Mouse (Mus musculus): ENCODE results near the gene Pigk. TPM values are rescaled to one million over a fixed set of nuclear protein-coding genes. Genes with fewer than 3 reads are reported as not detected.

Gene Pigk
- polyA plus RNA-seq, 1 experiment from 2014 or later = 36.3 TPM

GRCm38 (mm10) chr3:152896111-152896510, 182.2 kb downstream of the Pigk start:
- WGBS = 79% methylated on average over 3 of the region's 3 CpGs
- Histone ChIP-seq H3K4me2 (ENCODE audit: low read depth, low read length, severe bottlenecking) (no peak overlapping the region), H3K4me3 (ENCODE audit: low read depth, low read length) (no peak overlapping the region), H3K9ac (ENCODE audit: low read length) (no peak overlapping the region), H3K27ac (ENCODE audit: low read depth, low read length) (no peak overlapping the region), H3K9me3 (ENCODE audit: control insufficient read depth, low read length) (no peaks in the 10 kb centered on the region), H3K36me3 (ENCODE audit: control insufficient read depth, insufficient read depth, low read length) (no peaks in the 10 kb centered on the region), H3K4me1 (replicated peaks; ENCODE audit: control insufficient read depth, insufficient read depth, low read length) (no peaks in the 10 kb centered on the region), H3K27me3 (ENCODE audit: control insufficient read depth, insufficient read depth, low read length) (no peaks in the 10 kb centered on the region)
- no peak for DNase-seq (ENCODE audit: low spot score)
- ATAC-seq (replicated peaks; ENCODE audit: low FRiP score) = no peak

GRCm38 (mm10) chr3:152897196-152897595, 183.3 kb downstream of the Pigk start:
- 86% methylated on average over 5 of the region's 5 CpGs for WGBS
- no peaks in the 10 kb centered on the region for H3K4me1 ChIP-seq (replicated peaks; ENCODE audit: control insufficient read depth, insufficient read depth, low read length)
- H3K9me3 ChIP-seq (ENCODE audit: control insufficient read depth, low read length) = no peaks in the 10 kb centered on the region
- H3K27me3 ChIP-seq (ENCODE audit: control insufficient read depth, insufficient read depth, low read length) = no peaks in the 10 kb centered on the region
- H3K4me3 ChIP-seq (ENCODE audit: low read depth, low read length) = no peak overlapping the region
- no peak overlapping the region for H3K9ac ChIP-seq (ENCODE audit: low read length)
- no peaks in the 10 kb centered on the region for H3K36me3 ChIP-seq (ENCODE audit: control insufficient read depth, insufficient read depth, low read length)
- no peak for DNase-seq (ENCODE audit: low spot score)
- no peak overlapping the region for H3K27ac ChIP-seq (ENCODE audit: low read depth, low read length)
- no peak overlapping the region for H3K4me2 ChIP-seq (ENCODE audit: low read depth, low read length, severe bottlenecking)
- ATAC-seq (replicated peaks; ENCODE audit: low FRiP score) = no peak

- Histone ChIP-seq H3K9me3 (ENCODE audit: control insufficient read depth, low read length) (no peaks in the 10 kb centered on the region), H3K4me3 (ENCODE audit: low read depth, low read length) (no peak overlapping the region), H3K4me1 (replicated peaks; ENCODE audit: control insufficient read depth, insufficient read depth, low read length) (no peaks in the 10 kb centered on the region), H3K36me3 (ENCODE audit: control insufficient read depth, insufficient read depth, low read length) (no peaks in the 10 kb centered on the region), H3K27ac (ENCODE audit: low read depth, low read length) (no peak overlapping the region), H3K4me2 (ENCODE audit: low read depth, low read length, severe bottlenecking) (no peak overlapping the region), H3K27me3 (ENCODE audit: control insufficient read depth, insufficient read depth, low read length) (no peaks in the 10 kb centered on the region), H3K9ac (ENCODE audit: low read length) (no peak overlapping the region)
- DNase-seq (ENCODE audit: low spot score) (no peak), ATAC-seq (replicated peaks; ENCODE audit: low FRiP score) (no peak)
- WGBS = 94% methylated on average over 9 of the region's 9 CpGs
Measured at GRCm38 (mm10) chr3:152898906-152899305, 185.0 kb downstream of the Pigk start.

- Histone ChIP-seq H3K36me3 (ENCODE audit: control insufficient read depth, insufficient read depth, low read length) (no peaks in the 10 kb centered on the region), H3K4me3 (ENCODE audit: low read depth, low read length) (no peak overlapping the region), H3K27me3 (ENCODE audit: control insufficient read depth, insufficient read depth, low read length) (no peaks in the 10 kb centered on the region), H3K27ac (ENCODE audit: low read depth, low read length) (no peak overlapping the region), H3K4me1 (replicated peaks; ENCODE audit: control insufficient read depth, insufficient read depth, low read length) (no peaks in the 10 kb centered on the region), H3K9me3 (ENCODE audit: control insufficient read depth, low read length) (no peaks in the 10 kb centered on the region), H3K4me2 (ENCODE audit: low read depth, low read length, severe bottlenecking) (no peak overlapping the region), H3K9ac (ENCODE audit: low read length) (no peak overlapping the region)
- 89% methylated on average over 10 of the region's 10 CpGs for WGBS
- DNase-seq (ENCODE audit: low spot score) = no peak
- ATAC-seq (replicated peaks; ENCODE audit: low FRiP score) = no peak
Measured at GRCm38 (mm10) chr3:152905026-152905425, 191.1 kb downstream of the Pigk start.

GRCm38 (mm10) chr3:152905800-152906199, 191.9 kb downstream of the Pigk start:
- H3K4me1 ChIP-seq (replicated peaks; ENCODE audit: control insufficient read depth, insufficient read depth, low read length) = no peaks in the 10 kb centered on the region

GRCm38 (mm10) chr3:152907087-152907486, 193.2 kb downstream of the Pigk start:
- Histone ChIP-seq H3K4me1 (replicated peaks; ENCODE audit: control insufficient read depth, insufficient read depth, low read length) (no peaks in the 10 kb centered on the region), H3K27ac (ENCODE audit: low read depth, low read length) (no peak overlapping the region), H3K36me3 (ENCODE audit: control insufficient read depth, insufficient read depth, low read length) (no peaks in the 10 kb centered on the region), H3K4me3 (ENCODE audit: low read depth, low read length) (no peak overlapping the region), H3K9me3 (ENCODE audit: control insufficient read depth, low read length) (no peaks in the 10 kb centered on the region), H3K4me2 (ENCODE audit: low read depth, low read length, severe bottlenecking) (no peak overlapping the region), H3K27me3 (ENCODE audit: control insufficient read depth, insufficient read depth, low read length) (no peaks in the 10 kb centered on the region), H3K9ac (ENCODE audit: low read length) (no peak overlapping the region)
- ATAC-seq (replicated peaks; ENCODE audit: low FRiP score) (no peak), DNase-seq (ENCODE audit: low spot score) (no peak)
- WGBS = 82% methylated on average over 5 of the region's 5 CpGs

More at GRCm38 (mm10) chr3:152905800-152906199, 191.9 kb downstream of the Pigk start:
- no peak for DNase-seq (ENCODE audit: low spot score)
- WGBS = 82% methylated on average over 10 of the region's 10 CpGs
- no peaks in the 10 kb centered on the region for H3K9me3 ChIP-seq (ENCODE audit: control insufficient read depth, low read length)
- no peak overlapping the region for H3K4me2 ChIP-seq (ENCODE audit: low read depth, low read length, severe bottlenecking)
- ATAC-seq (replicated peaks; ENCODE audit: low FRiP score) = no peak
- H3K27ac ChIP-seq (ENCODE audit: low read depth, low read length) = no peak overlapping the region
- H3K36me3 ChIP-seq (ENCODE audit: control insufficient read depth, insufficient read depth, low read length) = no peaks in the 10 kb centered on the region
- no peaks in the 10 kb centered on the region for H3K27me3 ChIP-seq (ENCODE audit: control insufficient read depth, insufficient read depth, low read length)
- H3K9ac ChIP-seq (ENCODE audit: low read length) = no peak overlapping the region
- no peak overlapping the region for H3K4me3 ChIP-seq (ENCODE audit: low read depth, low read length)

- no peaks in the 10 kb centered on the region for H3K36me3 ChIP-seq (ENCODE audit: control insufficient read depth, insufficient read depth, low read length)
- DNase-seq (ENCODE audit: low spot score) = no peak
Measured at GRCm38 (mm10) chr3:152907683-152908082, 193.8 kb downstream of the Pigk start.

GRCm38 (mm10) chr3:152911578-152911977, 197.7 kb downstream of the Pigk start:
- no peak overlapping the region for H3K27ac ChIP-seq (ENCODE audit: low read depth, low read length)
- no peak overlapping the region for H3K4me3 ChIP-seq (ENCODE audit: low read depth, low read length)
- H3K4me1 ChIP-seq (replicated peaks; ENCODE audit: control insufficient read depth, insufficient read depth, low read length) = no peaks in the 10 kb centered on the region
- no peaks in the 10 kb centered on the region for H3K27me3 ChIP-seq (ENCODE audit: control insufficient read depth, insufficient read depth, low read length)
- no peak overlapping the region for H3K9ac ChIP-seq (ENCODE audit: low read length)
- no peaks in the 10 kb centered on the region for H3K36me3 ChIP-seq (ENCODE audit: control insufficient read depth, insufficient read depth, low read length)
- ATAC-seq (replicated peaks; ENCODE audit: low FRiP score) (no peak), DNase-seq (ENCODE audit: low spot score) (no peak)
- no peaks in the 10 kb centered on the region for H3K9me3 ChIP-seq (ENCODE audit: control insufficient read depth, low read length)
- no peak overlapping the region for H3K4me2 ChIP-seq (ENCODE audit: low read depth, low read length, severe bottlenecking)
- WGBS = 85% methylated on average over 4 of the region's 4 CpGs

More at GRCm38 (mm10) chr3:152907683-152908082, 193.8 kb downstream of the Pigk start:
- H3K9me3 ChIP-seq (ENCODE audit: control insufficient read depth, low read length) = no peaks in the 10 kb centered on the region
- H3K4me3 ChIP-seq (ENCODE audit: low read depth, low read length) = no peak overlapping the region
- 87% methylated on average over 5 of the region's 5 CpGs for WGBS
- ATAC-seq (replicated peaks; ENCODE audit: low FRiP score) = no peak
- H3K27me3 ChIP-seq (ENCODE audit: control insufficient read depth, insufficient read depth, low read length) = no peaks in the 10 kb centered on the region
- no peak overlapping the region for H3K9ac ChIP-seq (ENCODE audit: low read length)
- H3K4me1 ChIP-seq (replicated peaks; ENCODE audit: control insufficient read depth, insufficient read depth, low read length) = no peaks in the 10 kb centered on the region
- H3K27ac ChIP-seq (ENCODE audit: low read depth, low read length) = no peak overlapping the region
- H3K4me2 ChIP-seq (ENCODE audit: low read depth, low read length, severe bottlenecking) = no peak overlapping the region

GRCm38 (mm10) chr3:152912216-152913101, 198.6 kb downstream of the Pigk start:
- 86% methylated on average over 23 of the region's 23 CpGs for WGBS
- H3K9me3 ChIP-seq (ENCODE audit: control insufficient read depth, low read length) = no peaks in the 10 kb centered on the region
- H3K27me3 ChIP-seq (ENCODE audit: control insufficient read depth, insufficient read depth, low read length) = no peaks in the 10 kb centered on the region
- no peak overlapping the region for H3K4me2 ChIP-seq (ENCODE audit: low read depth, low read length, severe bottlenecking)
- no peaks in the 10 kb centered on the region for H3K36me3 ChIP-seq (ENCODE audit: control insufficient read depth, insufficient read depth, low read length)
- no peak overlapping the region for H3K9ac ChIP-seq (ENCODE audit: low read length)
- H3K4me3 ChIP-seq (ENCODE audit: low read depth, low read length) = no peak overlapping the region
- H3K4me1 ChIP-seq (replicated peaks; ENCODE audit: control insufficient read depth, insufficient read depth, low read length) = no peaks in the 10 kb centered on the region
- no peak overlapping the region for H3K27ac ChIP-seq (ENCODE audit: low read depth, low read length)
- DNase-seq (ENCODE audit: low spot score) = no peak
- no peak for ATAC-seq (replicated peaks; ENCODE audit: low FRiP score)
